Mouse (Mus musculus): Measurements from ENCODE around the gene Capn5.
A peak's percentile ranks its signal among the peaks of the same experiment; 100 is the strongest.

The Capn5 gene

GRCm38 (mm10) chr7:98109771-98110170 is 68.3 kb downstream of the Capn5 start:
- no peak for DNase-seq (ENCODE audit: low spot score in 2 of 2)

- DNase-seq (ENCODE audit: low spot score in 2 of 2): no peak
Observed at GRCm38 (mm10) chr7:98108636-98109430, 69.2 kb downstream of the Capn5 start.

- no peak for DNase-seq (ENCODE audit: low spot score in 2 of 2)
Observed at GRCm38 (mm10) chr7:98106272-98106671, 71.8 kb downstream of the Capn5 start.

- DNase-seq (ENCODE audit: low spot score in 2 of 2): no peak
Observed at GRCm38 (mm10) chr7:98104481-98105435, 73.3 kb downstream of the Capn5 start.

- no peak for DNase-seq (ENCODE audit: low spot score in 2 of 2)
Observed at GRCm38 (mm10) chr7:98103942-98104292, 74.2 kb downstream of the Capn5 start.

- peak; percentile 56 to 71 for DNase-seq (ENCODE audit: low spot score in 2 of 2)
Observed at GRCm38 (mm10) chr7:98103002-98103941, 74.8 kb downstream of the Capn5 start.

GRCm38 (mm10) chr7:98102488-98102887 is 75.6 kb downstream of the Capn5 start:
- no peak for DNase-seq (ENCODE audit: low spot score in 2 of 2)

GRCm38 (mm10) chr7:98097557-98097956 is 80.5 kb downstream of the Capn5 start:
- no peak for DNase-seq (ENCODE audit: low spot score in 2 of 2)

- no peak for DNase-seq (ENCODE audit: low spot score in 2 of 2)
Observed at GRCm38 (mm10) chr7:98095852-98096251, 82.2 kb downstream of the Capn5 start.

- DNase-seq (ENCODE audit: low spot score in 2 of 2): no peak
Observed at GRCm38 (mm10) chr7:98086346-98086745, 91.7 kb downstream of the Capn5 start.

GRCm38 (mm10) chr7:98085314-98085713 is 92.8 kb downstream of the Capn5 start:
- DNase-seq (ENCODE audit: low spot score in 2 of 2): no peak

GRCm38 (mm10) chr7:98084541-98085293 is 93.4 kb downstream of the Capn5 start:
- DNase-seq (ENCODE audit: low spot score in 2 of 2): no peak

- no peak for DNase-seq (ENCODE audit: low spot score in 2 of 2)
Observed at GRCm38 (mm10) chr7:98082376-98082775, 95.7 kb downstream of the Capn5 start.

- no peak for DNase-seq (ENCODE audit: low spot score in 2 of 2)
Observed at GRCm38 (mm10) chr7:98077453-98077852, 100.6 kb downstream of the Capn5 start.

GRCm38 (mm10) chr7:98071620-98072019 is 106.5 kb downstream of the Capn5 start:
- peak; percentile 69 to 70 for DNase-seq (ENCODE audit: low spot score in 2 of 2)
